Mouse (Mus musculus): ENCODE measurements at regions not wholly inside any gene's neighbourhood (a gene's known extent, or its start where the extent isn't known, plus 50 kb on each side); places are given as distances from the start of the nearest gene placed in this dataset.

GRCm38 (mm10) chr3:143495389-143495788, 613.6 kb upstream of the Pkn2 start:
- H3K27me3 ChIP-seq (ENCODE audit: control insufficient read depth, insufficient read depth, low read length), result no peaks in the 10 kb centered on the region
- WGBS, result 92% methylated on average over 4 of the region's 4 CpGs
- no peak for TF ChIP-seq CTCF (IDR thresholded peaks at IDR 0.05; ENCODE audit: extremely low read depth, insufficient read length, insufficient replicate concordance, low read depth, low read length)
- no peak for TF ChIP-seq POLR2A (IDR thresholded peaks at IDR 0.05; ENCODE audit: low read depth, low read length)
- no peaks in the 10 kb centered on the region for H3K4me1 ChIP-seq (ENCODE audit: control insufficient read depth, insufficient read depth, insufficient read length, low read length)
- no peaks in the 10 kb centered on the region for H3K36me3 ChIP-seq (ENCODE audit: control insufficient read depth, insufficient read depth, low read length)
- no peak overlapping the region for H3K27ac ChIP-seq (ENCODE audit: insufficient read depth, low read depth, low read length)
- no peak overlapping the region for H3K4me3 ChIP-seq (ENCODE audit: low read depth, low read length)

- TF ChIP-seq POLR2A (IDR thresholded peaks at IDR 0.05; ENCODE audit: low read depth, low read length) (no peak), CTCF (IDR thresholded peaks at IDR 0.05; ENCODE audit: extremely low read depth, insufficient read length, insufficient replicate concordance, low read depth, low read length) (no peak)
- no peak overlapping the region for H3K27ac ChIP-seq (ENCODE audit: insufficient read depth, low read depth, low read length)
- H3K4me3 ChIP-seq (ENCODE audit: low read depth, low read length), result no peak overlapping the region
- 22% methylated on average over 8 of the region's 8 CpGs for WGBS
- H3K36me3 ChIP-seq (ENCODE audit: control insufficient read depth, insufficient read depth, low read length), result no peaks in the 10 kb centered on the region
- H3K27me3 ChIP-seq (ENCODE audit: control insufficient read depth, insufficient read depth, low read length), result no peaks in the 10 kb centered on the region
- peaks cover 3% of the 10 kb centered on the region; the same call in 1 of the 2 replicates for H3K4me1 ChIP-seq (ENCODE audit: control insufficient read depth, insufficient read depth, insufficient read length, low read length)
Observed at GRCm38 (mm10) chr3:143477916-143478610, 596.3 kb upstream of the Pkn2 start.

GRCm38 (mm10) chr3:143475461-143475860, 593.7 kb upstream of the Pkn2 start:
- no peak overlapping the region for H3K27ac ChIP-seq (ENCODE audit: insufficient read depth, low read depth, low read length)
- no peaks in the 10 kb centered on the region for H3K27me3 ChIP-seq (ENCODE audit: control insufficient read depth, insufficient read depth, low read length)
- H3K36me3 ChIP-seq (ENCODE audit: control insufficient read depth, insufficient read depth, low read length), result no peaks in the 10 kb centered on the region
- H3K4me1 ChIP-seq (ENCODE audit: control insufficient read depth, insufficient read depth, insufficient read length, low read length), result peaks cover 3% of the 10 kb centered on the region; the same call in 1 of the 2 replicates
- H3K4me3 ChIP-seq (ENCODE audit: low read depth, low read length), result no peak overlapping the region
- 73% methylated on average over 5 of the region's 5 CpGs for WGBS
- TF ChIP-seq CTCF (IDR thresholded peaks at IDR 0.05; ENCODE audit: extremely low read depth, insufficient read length, insufficient replicate concordance, low read depth, low read length), result no peak
- no peak for TF ChIP-seq POLR2A (IDR thresholded peaks at IDR 0.05; ENCODE audit: low read depth, low read length)

GRCm38 (mm10) chr3:143447005-143447709, 565.4 kb upstream of the Pkn2 start:
- Histone ChIP-seq H3K4me1 (ENCODE audit: control insufficient read depth, insufficient read depth, insufficient read length, low read length) (peaks cover 7% of the 10 kb centered on the region; the same call in 1 of the 2 replicates), H3K4me3 (ENCODE audit: low read depth, low read length) (no peak overlapping the region), H3K27me3 (ENCODE audit: control insufficient read depth, insufficient read depth, low read length) (no peaks in the 10 kb centered on the region), H3K36me3 (ENCODE audit: control insufficient read depth, insufficient read depth, low read length) (no peaks in the 10 kb centered on the region), H3K27ac (ENCODE audit: insufficient read depth, low read depth, low read length) (no peak overlapping the region)
- TF ChIP-seq POLR2A (IDR thresholded peaks at IDR 0.05; ENCODE audit: low read depth, low read length) (no peak), CTCF (IDR thresholded peaks at IDR 0.05; ENCODE audit: extremely low read depth, insufficient read length, insufficient replicate concordance, low read depth, low read length) (no peak)
- 23% methylated on average over 7 of the region's 7 CpGs for WGBS

GRCm38 (mm10) chr3:143417401-143417800, 535.6 kb upstream of the Pkn2 start:
- Histone ChIP-seq H3K27ac (ENCODE audit: insufficient read depth, low read depth, low read length) (no peak overlapping the region), H3K27me3 (ENCODE audit: control insufficient read depth, insufficient read depth, low read length) (no peaks in the 10 kb centered on the region), H3K36me3 (ENCODE audit: control insufficient read depth, insufficient read depth, low read length) (no peaks in the 10 kb centered on the region), H3K4me1 (ENCODE audit: control insufficient read depth, insufficient read depth, insufficient read length, low read length) (no peaks in the 10 kb centered on the region), H3K4me3 (ENCODE audit: low read depth, low read length) (no peak overlapping the region)
- TF ChIP-seq CTCF (IDR thresholded peaks at IDR 0.05; ENCODE audit: extremely low read depth, insufficient read length, insufficient replicate concordance, low read depth, low read length) (no peak), POLR2A (IDR thresholded peaks at IDR 0.05; ENCODE audit: low read depth, low read length) (no peak)
- 93% methylated on average over 6 of the region's 6 CpGs for WGBS

- Histone ChIP-seq H3K27ac (ENCODE audit: insufficient read depth, low read depth, low read length) (no peak overlapping the region), H3K4me3 (ENCODE audit: low read depth, low read length) (no peak overlapping the region), H3K4me1 (ENCODE audit: control insufficient read depth, insufficient read depth, insufficient read length, low read length) (no peaks in the 10 kb centered on the region), H3K36me3 (ENCODE audit: control insufficient read depth, insufficient read depth, low read length) (no peaks in the 10 kb centered on the region), H3K27me3 (ENCODE audit: control insufficient read depth, insufficient read depth, low read length) (no peaks in the 10 kb centered on the region)
- WGBS, result 40% methylated on average over 4 of the region's 4 CpGs
- TF ChIP-seq POLR2A (IDR thresholded peaks at IDR 0.05; ENCODE audit: low read depth, low read length) (no peak), CTCF (IDR thresholded peaks at IDR 0.05; ENCODE audit: extremely low read depth, insufficient read length, insufficient replicate concordance, low read depth, low read length) (no peak)
Observed at GRCm38 (mm10) chr3:143411655-143412054, 529.9 kb upstream of the Pkn2 start.

GRCm38 (mm10) chr3:143398966-143399365, 517.2 kb upstream of the Pkn2 start:
- Histone ChIP-seq H3K36me3 (ENCODE audit: control insufficient read depth, insufficient read depth, low read length) (no peaks in the 10 kb centered on the region), H3K27ac (ENCODE audit: insufficient read depth, low read depth, low read length) (no peak overlapping the region), H3K27me3 (ENCODE audit: control insufficient read depth, insufficient read depth, low read length) (no peaks in the 10 kb centered on the region), H3K4me1 (ENCODE audit: control insufficient read depth, insufficient read depth, insufficient read length, low read length) (no peaks in the 10 kb centered on the region), H3K4me3 (ENCODE audit: low read depth, low read length) (no peak overlapping the region)
- WGBS, result 80% methylated on average over 2 of the region's 2 CpGs
- TF ChIP-seq CTCF (IDR thresholded peaks at IDR 0.05; ENCODE audit: extremely low read depth, insufficient read length, insufficient replicate concordance, low read depth, low read length) (no peak), POLR2A (IDR thresholded peaks at IDR 0.05; ENCODE audit: low read depth, low read length) (no peak)

All from small intestine, adult 2 months (tissue).